ENCODE assay signal across 8 mouse cellular contexts in the genomic region with DNA sequence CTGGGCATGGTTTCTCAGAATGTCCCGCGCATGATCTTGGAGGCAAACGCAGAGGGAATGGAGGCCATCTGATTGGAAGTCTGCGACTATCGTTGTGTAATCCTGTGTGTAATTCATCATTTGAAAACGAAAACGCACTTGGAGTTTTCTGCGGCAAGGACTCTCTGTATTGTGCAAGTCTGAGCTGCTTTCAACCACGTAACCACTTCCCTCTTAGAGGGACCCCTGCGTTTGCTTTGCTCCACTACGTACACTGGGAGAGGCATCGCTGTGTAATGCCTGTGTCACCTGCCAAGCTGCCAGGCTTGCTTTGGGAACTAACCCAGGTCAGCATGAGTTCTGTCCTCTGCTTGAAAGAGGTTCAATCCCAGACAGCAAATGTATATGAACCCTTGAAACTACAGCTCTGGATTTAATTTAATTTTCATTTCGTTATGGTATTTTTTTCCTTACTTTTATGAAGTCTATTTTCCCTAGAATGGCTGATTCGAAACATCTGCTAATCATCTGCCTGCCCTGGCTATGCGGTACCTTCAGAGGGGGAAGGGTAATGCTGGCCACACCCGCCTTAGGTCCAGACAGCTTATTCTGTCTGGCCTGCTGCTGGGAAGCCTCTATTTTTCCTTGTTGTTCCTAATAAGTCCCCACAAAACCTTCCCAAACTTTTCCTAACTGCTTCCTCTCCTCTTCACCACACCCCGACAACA.
DNase-seq lines count a peak whose midpoint lies in the region; ATAC-seq lines count a peak whose summit lies in the region.

No protein-coding gene starts in this region.

- H3K9ac ChIP-seq in forebrain, embryonic 15.5 days (replicated peaks) = no peak overlapping the region
- H3K9ac ChIP-seq in forebrain, embryonic 13.5 days = no peak overlapping the region

- H3K9me3 ChIP-seq in forebrain, embryonic 15.5 days = no peaks in the 10 kb centered on the region
- H3K9me3 ChIP-seq in forebrain, embryonic 13.5 days (replicated peaks) = no peaks in the 10 kb centered on the region

- H3K36me3 ChIP-seq in forebrain, embryonic 15.5 days = no peaks in the 10 kb centered on the region
- no peaks in the 10 kb centered on the region for H3K36me3 ChIP-seq in forebrain, embryonic 13.5 days (ENCODE audit: poor library complexity, severe bottlenecking)

- no peak overlapping the region for H3K4me3 ChIP-seq in forebrain, embryonic 15.5 days
- no peak overlapping the region for H3K4me3 ChIP-seq in forebrain, embryonic 13.5 days

- peak; percentile 48; the same call in 1 of the 2 replicates for ATAC-seq in forebrain, embryonic 15.5 days (replicated peaks)
- no peak for ATAC-seq in forebrain, embryonic 13.5 days
- ATAC-seq in megakaryocyte progenitor cell, adult 5-6 weeks (replicated peaks; ENCODE audit: poor library complexity) = peak; percentile 89

- H3K27me3 ChIP-seq in forebrain, embryonic 15.5 days = no peaks in the 10 kb centered on the region
- H3K27me3 ChIP-seq in forebrain, embryonic 13.5 days = no peaks in the 10 kb centered on the region

- DNase-seq in spleen, postnatal 36 days (ENCODE audit: low spot score in 2 of 2) = peak; percentile 9 to 26
- no peak for DNase-seq in spleen, postnatal 10 days (ENCODE audit: low spot score in 2 of 2)
- DNase-seq in layer of hippocampus, adult 9-11 months = peak; percentile 12
- no peak for DNase-seq in c-Kit-positive CD71-positive TER-119-positive erythroid progenitor cells, embryonic 14.5 days (ENCODE audit: low spot score)
- no peak for DNase-seq in spleen, postnatal 14 days (ENCODE audit: low spot score in 2 of 2)

- no peak overlapping the region; the same call in 1 of the 2 replicates for H3K4me2 ChIP-seq in forebrain, embryonic 15.5 days (replicated peaks)
- no peak overlapping the region for H3K4me2 ChIP-seq in forebrain, embryonic 13.5 days

- H3K4me1 ChIP-seq in forebrain, embryonic 15.5 days = no peaks in the 10 kb centered on the region
- H3K4me1 ChIP-seq in forebrain, embryonic 13.5 days = no peaks in the 10 kb centered on the region

- H3K27ac ChIP-seq in forebrain, embryonic 15.5 days (replicated peaks) = no peak overlapping the region
- H3K27ac ChIP-seq in forebrain, embryonic 13.5 days = no peak overlapping the region

- WGBS in forebrain, embryonic 15.5 days = 70% methylated on average over 17 of the region's 17 CpGs
- 69% methylated on average over 17 of the region's 17 CpGs for WGBS in forebrain, embryonic 13.5 days

Comparison
In these comparisons a context has a peak if more than half of its experiments do, and no peak if none do; other contexts are left out.
1. DNase-seq: peak in spleen, postnatal 36 days (2 of 2) and layer of hippocampus, adult 9-11 months (single experiment); none in spleen, postnatal 10 days (0 of 2), c-Kit-positive CD71-positive TER-119-positive erythroid progenitor cells, embryonic 14.5 days (single experiment) and spleen, postnatal 14 days (0 of 2).